Mouse (Mus musculus) lung, adult 2 months (tissue): ENCODE data around the gene Ppp1r15b. TPM values are rescaled to one million over a fixed set of nuclear protein-coding genes. Genes with fewer than 3 reads are reported as not detected.

Source experiments
- DNase-seq: peaks from one replicate; pipeline ENCODE4 v3.0.0; 2022
- H3K4me1 ChIP-seq: fragments of 200-500 bp; 2 replicates; pipeline ENCODE4 v1.6.1; 2011; ENCODE audit warnings: low read length; ENCODE audit not compliant: control insufficient read depth, insufficient read depth
- H3K4me3 ChIP-seq: fragments of 200-500 bp; replicated peaks from 2 replicates; pipeline ENCODE3; 2011; ENCODE audit warnings: low read depth, mild to moderate bottlenecking, control low read depth, low read length; ENCODE audit errors: extremely low read depth
- CTCF ChIP-seq: fragments of 200-500 bp; IDR thresholded peaks from 2 replicates; pipeline ENCODE4 v1.5.1; 2011; ENCODE audit warnings: mild to moderate bottlenecking, low read length, control low read depth; ENCODE audit not compliant: insufficient read depth
- POLR2A ChIP-seq: fragments of 200-500 bp; IDR thresholded peaks from 2 replicates; pipeline ENCODE4 v1.6.1; 2011; ENCODE audit warnings: low read depth, mild to moderate bottlenecking, control low read depth, low read length, borderline replicate concordance; ENCODE audit errors: extremely low read depth
- WGBS: fragments of 180-500 bp; shearing (Covaris S2); methylation state at CpG from one replicate; pipeline ENCODE4 v1.1.7; 2018; 5-methylcytosine and 5-hydroxymethylcytosine counted together
- polyA plus RNA-seq: library from polyadenylated mRNA; depleted of rRNA; stranded (reverse); fragments of >200 nt; gene quantifications from 2 replicates; pipeline ENCODE4 v1.2.3, GENCODE M21; 2012

Ppp1r15b gene
- polyA plus RNA-seq, 1 experiment = 26.5 TPM

DNA sequence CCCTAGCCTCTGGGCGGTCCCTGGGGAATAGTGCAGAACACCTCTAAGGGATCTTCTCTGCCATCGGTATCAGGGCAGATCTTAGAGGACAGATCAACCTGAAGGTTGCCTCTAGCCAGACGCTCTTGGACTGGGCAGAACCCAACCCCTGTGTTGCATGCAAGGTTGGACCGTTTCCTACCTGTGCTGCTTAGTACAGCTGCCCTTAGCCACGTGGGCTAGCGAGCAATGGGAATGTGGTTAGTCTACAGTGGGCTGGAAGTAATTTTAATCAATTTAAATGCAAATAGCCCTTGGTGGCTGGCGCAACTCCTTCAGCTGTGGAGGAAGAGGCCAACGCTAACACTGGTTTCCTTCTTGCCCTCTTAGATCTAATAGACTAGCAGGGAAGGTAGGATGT, 39.3 kb downstream of the Ppp1r15b start:
- 77% methylated on average over 8 of the region's 8 CpGs for WGBS
- TF ChIP-seq POLR2A (no peak), CTCF (no peak)
- Histone ChIP-seq H3K4me3 (no peak overlapping the region), H3K4me1 (no peaks in the 10 kb centered on the region)
- no peak for DNase-seq

DNA sequence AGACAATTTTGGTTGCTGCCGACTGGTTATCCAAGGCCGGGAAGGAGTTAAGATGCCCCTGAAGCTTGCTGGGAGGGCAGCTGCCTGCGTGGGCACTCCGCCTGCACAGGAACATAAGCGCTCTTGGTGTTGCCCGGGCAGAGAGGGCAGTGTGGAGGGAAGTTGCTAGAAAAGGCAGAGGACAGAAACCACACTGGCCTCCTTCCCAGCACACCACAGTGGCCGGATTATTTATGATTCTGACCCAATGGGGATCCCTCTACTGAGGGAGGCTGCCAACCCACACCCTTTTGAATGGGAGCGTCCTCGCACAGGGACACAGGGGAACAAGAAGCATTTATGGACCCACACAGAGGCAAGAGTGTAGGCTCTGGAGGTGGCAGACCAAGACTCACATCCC, 40.4 kb downstream of the Ppp1r15b start:
- H3K4me1 ChIP-seq = no peaks in the 10 kb centered on the region
- H3K4me3 ChIP-seq = no peak overlapping the region
- no peak for DNase-seq
- WGBS = 70% methylated on average over 9 of the region's 9 CpGs
- no peak for TF ChIP-seq CTCF
- TF ChIP-seq POLR2A = no peak

DNA sequence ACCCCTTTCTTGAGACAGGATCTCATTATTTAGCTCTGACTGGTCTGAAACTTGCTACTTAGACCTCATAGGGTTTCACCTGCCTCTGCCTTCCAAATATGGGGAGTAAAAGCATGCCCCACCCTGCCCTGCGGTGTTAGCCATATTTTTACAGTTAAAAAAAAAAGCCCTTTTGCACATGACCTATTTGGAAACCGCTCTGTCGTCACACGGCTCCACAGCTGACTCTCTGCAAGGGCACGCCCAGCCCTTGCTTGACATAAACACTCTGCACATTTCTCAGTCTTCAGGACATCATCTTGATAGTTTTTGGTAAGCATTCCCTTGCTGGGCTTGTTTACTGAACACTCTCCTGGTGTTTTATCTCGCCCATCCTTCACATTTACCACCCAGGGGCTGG, 44.2 kb downstream of the Ppp1r15b start:
- no peak for TF ChIP-seq CTCF
- DNase-seq = no peak
- 34% methylated on average over 6 of the region's 6 CpGs for WGBS
- Histone ChIP-seq H3K4me1 (no peaks in the 10 kb centered on the region), H3K4me3 (no peak overlapping the region)

DNA sequence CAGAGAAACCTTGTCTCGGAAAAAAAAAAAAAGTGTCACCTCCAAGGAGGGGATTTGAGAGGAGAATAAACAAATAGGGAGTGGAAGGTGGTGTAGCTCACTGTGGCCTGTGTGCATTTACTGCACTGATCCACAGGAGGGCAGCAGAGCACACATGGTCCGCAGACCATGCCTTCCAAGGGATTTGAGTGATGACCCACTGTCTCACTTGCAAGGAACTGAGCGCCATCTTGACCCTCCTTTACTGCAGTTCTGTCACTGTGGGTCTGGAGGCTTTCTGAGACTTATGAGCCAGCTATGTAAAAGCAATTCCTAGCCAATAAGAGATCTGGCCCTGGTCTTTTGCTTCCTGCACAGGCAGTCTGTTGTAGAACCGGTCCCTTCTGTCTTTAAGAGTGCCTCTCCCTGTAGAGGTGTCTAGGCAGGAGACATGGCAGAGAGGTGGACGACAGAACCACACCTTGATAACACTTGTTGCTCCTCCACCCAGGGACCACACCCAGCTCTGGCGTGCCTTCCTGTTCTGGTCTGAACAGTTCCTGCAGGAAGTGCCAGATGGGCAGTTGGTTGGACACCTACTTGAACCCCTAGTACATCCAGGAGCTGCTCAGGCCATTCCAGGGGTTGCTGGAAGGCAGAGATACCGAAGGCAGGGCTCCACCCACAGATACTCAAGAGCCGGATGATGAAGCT, 46.7 kb downstream of the Ppp1r15b start:
- 34% methylated on average over 8 of the region's 8 CpGs for WGBS
- DNase-seq = peak; percentile 63

DNA sequence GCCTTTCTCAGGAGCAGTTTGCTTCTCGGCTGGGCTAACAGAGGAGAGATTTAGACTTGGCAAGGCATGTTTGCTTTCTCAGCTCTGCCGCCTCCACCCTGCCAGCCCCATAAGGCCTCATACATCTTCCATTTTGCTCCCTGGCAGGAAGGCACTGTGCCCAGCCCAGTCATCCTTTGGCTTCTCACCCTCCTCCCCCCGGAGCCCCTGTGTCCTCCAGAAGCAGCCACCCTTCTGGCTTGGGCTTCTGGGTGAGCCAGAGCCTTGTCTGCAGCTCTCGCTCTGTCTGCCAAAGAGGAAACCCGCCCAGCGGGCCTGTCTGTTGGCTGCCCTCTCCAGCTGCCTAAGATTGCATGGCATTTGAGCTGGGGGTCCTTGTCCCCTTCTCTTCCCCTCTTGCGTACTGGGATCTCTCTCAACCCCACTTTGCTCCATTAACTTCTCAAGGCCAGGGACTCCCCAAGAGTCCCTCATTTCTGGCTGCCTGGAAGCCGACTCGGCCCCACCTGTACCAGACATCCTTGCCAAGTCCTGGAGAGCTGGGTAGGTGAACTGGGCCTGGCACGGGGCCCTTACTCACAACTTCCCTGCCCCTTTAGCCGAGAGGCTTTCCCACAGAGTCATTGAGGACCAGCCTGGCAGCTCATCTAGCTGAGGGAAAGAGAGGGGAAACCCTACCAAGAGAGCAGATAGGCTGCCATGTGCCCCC, 47.9 kb downstream of the Ppp1r15b start:
- WGBS = 51% methylated on average over 11 of the region's 11 CpGs
- H3K4me1 ChIP-seq = peaks cover 6% of the 10 kb centered on the region; the same call in 1 of the 2 replicates
- DNase-seq = peak; percentile 54
- no peak overlapping the region for H3K4me3 ChIP-seq
- TF ChIP-seq CTCF (no peak), POLR2A (no peak)

More for the DNA sequence above, 46.7 kb downstream of the Ppp1r15b start:
- H3K4me3 ChIP-seq = no peak overlapping the region
- TF ChIP-seq POLR2A = no peak
- TF ChIP-seq CTCF = peak; percentile 100
- H3K4me1 ChIP-seq = peaks cover 6% of the 10 kb centered on the region; the same call in 1 of the 2 replicates

DNA sequence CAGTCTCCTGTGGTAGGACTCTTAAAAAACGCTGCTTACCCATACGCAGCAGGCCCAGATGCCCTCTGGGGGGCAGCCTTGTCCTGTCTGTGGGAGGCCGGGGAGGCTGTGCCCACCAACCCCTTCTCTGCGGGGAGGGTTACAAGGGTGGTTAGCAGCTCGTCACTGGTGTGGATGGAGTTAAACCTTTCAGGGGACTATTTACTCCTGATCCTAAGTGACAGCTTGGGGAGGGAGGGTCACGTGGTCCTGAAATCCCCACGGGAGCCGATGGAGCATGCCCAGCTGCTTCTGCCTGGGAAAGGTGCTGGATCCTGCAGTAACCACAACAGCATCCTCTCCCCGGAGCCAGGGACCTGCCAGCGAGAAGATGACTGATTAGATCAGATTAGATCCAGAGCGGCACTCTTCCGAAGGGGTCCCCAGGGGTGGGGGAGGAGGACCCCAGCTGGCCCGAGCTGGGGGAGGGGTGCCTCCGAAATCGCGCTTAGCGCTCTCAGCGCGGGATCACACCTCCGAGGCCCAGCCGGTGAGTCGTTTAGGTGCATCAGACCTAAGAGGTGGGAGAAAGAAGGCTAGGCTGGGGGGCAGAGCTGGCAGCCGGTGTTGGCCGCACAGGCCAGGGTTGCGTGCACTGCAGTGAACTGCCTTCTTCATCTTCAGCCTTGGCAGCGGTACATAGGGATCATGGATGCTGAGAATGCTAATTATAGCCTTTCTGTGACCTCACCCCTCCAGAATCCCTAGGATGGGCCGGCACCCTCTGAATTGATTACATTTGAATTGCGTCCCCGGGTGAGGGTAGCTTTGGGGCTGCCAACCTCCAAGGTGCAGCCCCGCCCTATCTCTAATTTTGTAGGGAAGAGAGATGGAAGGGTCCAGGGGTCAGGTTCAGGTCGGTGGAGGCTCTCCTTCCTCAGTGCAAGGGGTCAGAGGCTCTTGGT, 50.4 kb downstream of the Ppp1r15b start:
- H3K4me3 ChIP-seq = peak overlapping the region; percentile 11
- peaks cover 6% of the 10 kb centered on the region; the same call in 1 of the 2 replicates for H3K4me1 ChIP-seq
- TF ChIP-seq CTCF = peak; percentile 75
- no peak for TF ChIP-seq POLR2A
- DNase-seq = peak; percentile 56
- WGBS = 2% methylated on average over 31 of the region's 31 CpGs

DNA sequence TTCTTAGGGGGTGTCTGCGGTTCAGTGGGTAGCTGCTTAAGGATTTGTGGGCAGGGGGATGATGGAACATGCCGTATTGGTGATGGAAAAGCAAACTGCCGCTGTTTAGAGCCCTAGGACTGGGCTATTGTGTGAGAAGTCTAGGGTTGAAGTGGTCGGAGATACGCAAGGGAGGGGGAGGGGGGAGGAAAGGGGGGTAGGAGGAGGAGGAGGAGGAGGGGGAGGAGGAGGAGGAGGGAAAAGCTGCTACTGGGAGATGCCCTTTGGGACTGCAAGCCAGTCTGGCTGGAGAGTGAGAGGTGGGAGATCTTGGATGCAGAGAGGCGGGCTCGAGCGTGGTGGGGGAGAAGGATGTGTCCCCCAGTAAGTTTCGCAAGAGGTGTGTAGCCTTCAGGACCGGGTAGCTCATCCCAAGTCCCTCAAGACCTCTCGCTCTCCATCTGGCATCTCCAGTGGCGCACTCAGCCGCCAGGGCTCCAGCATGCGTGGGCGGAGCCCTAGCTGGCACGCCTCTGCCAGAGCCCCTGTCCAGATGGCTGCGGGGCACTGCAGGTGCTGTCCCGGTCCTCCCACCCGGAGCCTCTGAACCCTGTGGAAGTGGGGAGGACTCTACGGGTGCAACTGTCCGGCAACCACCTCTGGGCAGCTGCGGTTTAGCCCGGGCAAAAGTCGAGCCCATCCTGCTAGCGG, 51.2 kb downstream of the Ppp1r15b start:
- no peak overlapping the region for H3K4me3 ChIP-seq
- peak; percentile 31 for DNase-seq
- TF ChIP-seq CTCF = no peak
- no peak for TF ChIP-seq POLR2A
- 1% methylated on average over 23 of the region's 25 CpGs for WGBS
- H3K4me1 ChIP-seq = peaks cover 6% of the 10 kb centered on the region; the same call in 1 of the 2 replicates

DNA sequence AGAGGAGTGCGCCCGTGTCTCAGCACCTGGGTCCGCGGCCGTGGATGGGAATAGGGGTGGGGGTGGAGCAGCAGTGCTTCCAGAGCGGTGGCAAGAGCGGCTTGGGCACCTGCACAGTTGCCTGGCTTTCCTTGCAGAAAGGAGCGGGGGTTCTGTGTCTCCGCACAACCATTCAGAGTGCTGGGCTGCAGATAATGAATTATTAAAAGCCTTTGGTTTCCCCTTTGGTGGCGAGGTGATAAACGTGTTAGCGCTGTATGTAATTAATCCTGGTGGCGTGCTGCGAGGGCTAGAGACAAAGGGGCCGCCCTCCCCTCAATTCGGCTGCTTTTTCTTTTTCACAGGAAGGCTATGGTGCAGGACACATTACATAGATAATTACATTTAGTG, 51.8 kb downstream of the Ppp1r15b start:
- Histone ChIP-seq H3K4me1 (peaks cover 6% of the 10 kb centered on the region; the same call in 1 of the 2 replicates), H3K4me3 (no peak overlapping the region)
- TF ChIP-seq POLR2A = no peak
- no peak for TF ChIP-seq CTCF
- DNase-seq = no peak
- WGBS = 16% methylated on average over 16 of the region's 16 CpGs
